8 mouse cellular contexts compared by ENCODE assay signal in genomic region chr8:86744313-86745220, GRCm38 (mm10). TPM values are rescaled to one million over a fixed set of nuclear protein-coding genes. Genes with fewer than 3 reads are reported as not detected.
A peak's percentile ranks its signal among the peaks of the same experiment; 100 is the strongest.
DNase-seq lines count a peak whose midpoint lies in the region; ATAC-seq and TF ChIP-seq lines count a peak whose summit lies in the region.

No protein-coding gene starts in this region.

- peaks cover 33% of the 10 kb centered on the region for H3K4me1 ChIP-seq in lung, embryonic 15.5 days
- 0 out of 2 replicates have a peak, but pooled peaks cover 12% of the 10 kb centered on the region for H3K4me1 ChIP-seq in hindbrain, postnatal 0 days (ENCODE audit: insufficient read depth, low read length)
- peaks cover 22% of the 10 kb centered on the region for H3K4me1 ChIP-seq in midbrain, embryonic 14.5 days (ENCODE audit: control insufficient read depth, insufficient read depth, low read length)

- no peak for TF ChIP-seq CTCF in hindbrain, postnatal 0 days (IDR thresholded peaks at IDR 0.05; ENCODE audit: low read depth)

- H3K9me3 ChIP-seq in lung, embryonic 15.5 days = no peaks in the 10 kb centered on the region
- no peaks in the 10 kb centered on the region for H3K9me3 ChIP-seq in hindbrain, postnatal 0 days (ENCODE audit: low read length)
- H3K9me3 ChIP-seq in midbrain, embryonic 14.5 days (ENCODE audit: control insufficient read depth, low read length) = no peaks in the 10 kb centered on the region

- no peaks in the 10 kb centered on the region for H3K36me3 ChIP-seq in lung, embryonic 15.5 days
- H3K36me3 ChIP-seq in hindbrain, postnatal 0 days (ENCODE audit: insufficient read depth, low read length) = no peaks in the 10 kb centered on the region
- H3K36me3 ChIP-seq in midbrain, embryonic 14.5 days (ENCODE audit: control insufficient read depth, insufficient read depth, low read length) = no peaks in the 10 kb centered on the region

- WGBS in lung, embryonic 15.5 days = 2% methylated on average over 18 of the region's 18 CpGs
- WGBS in hindbrain, postnatal 0 days = 5% methylated on average over 18 of the region's 18 CpGs
- WGBS in midbrain, embryonic 14.5 days = 5% methylated on average over 18 of the region's 18 CpGs

- H3K4me3 ChIP-seq in lung, embryonic 15.5 days = peak overlapping the region; percentile 71
- peak overlapping the region; percentile 93 for H3K4me3 ChIP-seq in hindbrain, postnatal 0 days (ENCODE audit: low read length)
- peak overlapping the region; percentile 90 for H3K4me3 ChIP-seq in midbrain, embryonic 14.5 days (replicated peaks; ENCODE audit: low read depth, low read length)

- DNase-seq in lung, postnatal 4 days = no peak
- DNase-seq in embryo, embryonic 10.5 days (ENCODE audit: low spot score) = peak; percentile 39
- DNase-seq in hindbrain, postnatal 0 days (ENCODE audit: low spot score) = no peak
- peak; percentile 22 for DNase-seq in midbrain, embryonic 14.5 days
- DNase-seq in adrenal gland, adult 2 months = no peak
- no peak for DNase-seq in frontal cortex, postnatal 36 days (ENCODE audit: low spot score in 2 of 2)

- H3K27ac ChIP-seq in lung, embryonic 15.5 days = peak overlapping the region; percentile 93
- H3K27ac ChIP-seq in hindbrain, postnatal 0 days = peak overlapping the region; percentile 97
- peak overlapping the region; percentile 99 for H3K27ac ChIP-seq in midbrain, embryonic 14.5 days (replicated peaks; ENCODE audit: low read depth, low read length)

- H3K4me2 ChIP-seq in lung, embryonic 15.5 days = peak overlapping the region; percentile 64
- H3K4me2 ChIP-seq in hindbrain, postnatal 0 days (ENCODE audit: low read depth, low read length) = peak overlapping the region; percentile 61
- peak overlapping the region; percentile 68 for H3K4me2 ChIP-seq in midbrain, embryonic 14.5 days (ENCODE audit: low read length)

- H3K27me3 ChIP-seq in lung, embryonic 15.5 days = no peaks in the 10 kb centered on the region
- H3K27me3 ChIP-seq in hindbrain, postnatal 0 days (ENCODE audit: insufficient read depth, low read length) = no peaks in the 10 kb centered on the region
- H3K27me3 ChIP-seq in midbrain, embryonic 14.5 days (ENCODE audit: control insufficient read depth, insufficient read depth, low read length) = no peaks in the 10 kb centered on the region

- no peak for ATAC-seq in lung, embryonic 15.5 days (ENCODE audit: borderline replicate concordance, extremely low read depth, low FRiP score, low TSS enrichment)
- no peak for ATAC-seq in hindbrain, postnatal 0 days
- no peak for ATAC-seq in midbrain, embryonic 14.5 days (ENCODE audit: low FRiP score, low TSS enrichment)
- ATAC-seq in megakaryocyte progenitor cell, adult 5-6 weeks (replicated peaks; ENCODE audit: poor library complexity) = no peak

- peak overlapping the region; percentile 94 for H3K9ac ChIP-seq in lung, embryonic 15.5 days
- peak overlapping the region; percentile 99 for H3K9ac ChIP-seq in hindbrain, postnatal 0 days (replicated peaks; ENCODE audit: low read length)
- H3K9ac ChIP-seq in midbrain, embryonic 14.5 days (replicated peaks; ENCODE audit: low read length) = peak overlapping the region; percentile 97

RNA-seq across cellular contexts. Expression of gene Gm10638, which starts 0.9 kb away (rescaled TPM):
- polyA plus RNA-seq in lung, embryonic 15.5 days (2015; fragmentation: Nextera tagmentation; extraction: Ambion mirVana) = 4.0 and 5.0 TPM in 2 replicates
- not detected in 2 replicates for total RNA-seq in hindbrain, postnatal 0 days (2014; rRNA removed)
- 6.7 TPM in 2 replicates for polyA plus RNA-seq in hindbrain, postnatal 0 days (2015; fragmentation: Nextera tagmentation; extraction: Ambion mirVana)
- 5.7 and 7.0 TPM in 2 replicates for polyA plus RNA-seq in midbrain, embryonic 14.5 days (2014; fragmentation: Nextera tagmentation; extraction: Ambion mirVana)
- total RNA-seq in adrenal gland, adult 2 months (2021) = 1 to 10 TPM; 3.0 to 3.1 TPM
- polyA plus RNA-seq in adrenal gland, adult 2 months (2012; rRNA removed) = 5.7 and 10.2 TPM in 2 replicates
- 0.17 TPM in 1 of 2 replicates, not detected in the other for total RNA-seq in megakaryocyte progenitor cell, adult 5-6 weeks (2015)
- total RNA-seq in megakaryocyte progenitor cell, adult 5-6 weeks (2017) = 0.42 TPM in 1 of 2 replicates, not detected in the other

RNA-seq across cellular contexts. Expression of gene Siah1a, which starts 1.2 kb away (rescaled TPM):
- 49.9 and 50.8 TPM in 2 replicates for polyA plus RNA-seq in lung, embryonic 15.5 days (2015; fragmentation: Nextera tagmentation; extraction: Ambion mirVana)
- 69.7 and 70.9 TPM in 2 replicates for total RNA-seq in hindbrain, postnatal 0 days (2014; rRNA removed)
- polyA plus RNA-seq in hindbrain, postnatal 0 days (2015; fragmentation: Nextera tagmentation; extraction: Ambion mirVana) = 64.0 and 66.1 TPM in 2 replicates
- polyA plus RNA-seq in midbrain, embryonic 14.5 days (2014; fragmentation: Nextera tagmentation; extraction: Ambion mirVana) = 105 and 107 TPM in 2 replicates
- 10 to 100 TPM; 16.3 to 17.7 TPM for total RNA-seq in adrenal gland, adult 2 months (2021)
- polyA plus RNA-seq in adrenal gland, adult 2 months (2012; rRNA removed) = 10.9 and 12.5 TPM in 2 replicates
- 15.6 and 17.4 TPM in 2 replicates for total RNA-seq in megakaryocyte progenitor cell, adult 5-6 weeks (2015)
- 17.4 and 19.9 TPM in 2 replicates for total RNA-seq in megakaryocyte progenitor cell, adult 5-6 weeks (2017)

Comparison
In these comparisons a context has a peak if more than half of its experiments do, and no peak if none do; other contexts are left out.
1. DNase-seq: peak in embryo, embryonic 10.5 days (single experiment) and midbrain, embryonic 14.5 days (single experiment); none in lung, postnatal 4 days (0 of 2), hindbrain, postnatal 0 days (single experiment), adrenal gland, adult 2 months (single experiment) and frontal cortex, postnatal 36 days (0 of 2).
2. Peak in every context shown above with its lines, with median percentiles within 50 percentile points of each other: H3K27ac ChIP-seq, H3K4me2 ChIP-seq, H3K4me3 ChIP-seq and H3K9ac ChIP-seq.